Mouse (Mus musculus) kidney, postnatal 0 days (tissue): ENCODE results near the gene Olfr631. TPM values are rescaled to one million over a fixed set of nuclear protein-coding genes. Genes with fewer than 3 reads are reported as not detected.
A peak's percentile ranks its signal among the peaks of the same experiment; 100 is the strongest.

Source experiments
- ATAC-seq: fragments of 200-750 bp; cut with Nextera tagmentation; replicated peaks from 2 replicates; pipeline ENCODE4 v1.8.0; 2017; ENCODE audit warnings: low read depth, moderate number of reproducible peaks, moderate TSS enrichment, moderate library complexity; ENCODE audit not compliant: low FRiP score
- DNase-seq: peaks from one replicate; pipeline ENCODE4 v3.0.0-alpha.2; 2016; ENCODE audit warnings: low spot score
- H3K27ac ChIP-seq: fragments of 300-500 bp; sonication (generic); 2 replicates; pipeline ENCODE4 v1.5.1; 2014; ENCODE audit warnings: mild to moderate bottlenecking
- H3K27me3 ChIP-seq: fragments of 300-500 bp; sonication (generic); 2 replicates; pipeline ENCODE4 v1.6.1; 2014; ENCODE audit warnings: low read length, mixed read lengths; ENCODE audit not compliant: insufficient read depth
- H3K36me3 ChIP-seq: fragments of 300-500 bp; sonication (generic); 2 replicates; pipeline ENCODE4 v1.6.1; 2014; ENCODE audit warnings: low read length, mixed read lengths; ENCODE audit not compliant: insufficient read depth
- H3K4me1 ChIP-seq: fragments of 300-500 bp; sonication (generic); replicated peaks from 2 replicates; pipeline ENCODE4 v1.6.1; 2014; ENCODE audit warnings: antibody characterized with exemption, low read length, mixed read lengths; ENCODE audit not compliant: insufficient read depth
- H3K4me2 ChIP-seq: fragments of 300-500 bp; sonication (generic); 2 replicates; pipeline ENCODE4 v1.6.1; 2014; ENCODE audit warnings: mild to moderate bottlenecking, low read length, moderate library complexity, mixed read lengths
- H3K4me3 ChIP-seq: fragments of 300-500 bp; sonication (generic); replicated peaks from 2 replicates; pipeline ENCODE4 v1.5.1; 2014; ENCODE audit warnings: low read depth, low read length
- H3K9ac ChIP-seq: fragments of 300-500 bp; sonication (generic); 2 replicates; pipeline ENCODE4 v1.6.1; 2014; ENCODE audit warnings: low read depth, low read length
- H3K9me3 ChIP-seq: fragments of 300-500 bp; sonication (generic); replicated peaks from 2 replicates; pipeline ENCODE4 v1.6.1; 2016; ENCODE audit warnings: low read length, inconsistent platforms, mixed read lengths
- CTCF ChIP-seq: IDR thresholded peaks from 2 replicates; pipeline ENCODE4 v1.5.1; 2016; ENCODE audit warnings: antibody characterized with exemption, low read depth, mild to moderate bottlenecking, moderate library complexity
- WGBS: fragments of 180-500 bp; shearing (Covaris S2); extraction: QIAGEN DNeasy Blood & Tissue Kit; methylation state at CpG from one replicate; pipeline ENCODE4 v1.1.7; 2014; 5-methylcytosine and 5-hydroxymethylcytosine counted together
- polyA plus RNA-seq: library from polyadenylated mRNA; unstranded; fragments of >200 nt; fragmentation: Nextera tagmentation; extraction: Ambion mirVana; gene quantifications from 2 replicates; pipeline ENCODE4 v1.2.1, GENCODE M21; 2015

Olfr631 gene
- polyA plus RNA-seq, result not detected in 2 replicates

- Histone ChIP-seq H3K9ac (no peak within 1 kb of the TSS), H3K27me3 (no peaks in the 10 kb centered on the region), H3K27ac (no peak within 1 kb of the TSS), H3K4me1 (no peaks in the 10 kb centered on the region), H3K4me2 (no peak within 1 kb of the TSS), H3K4me3 (no peak within 1 kb of the TSS), H3K36me3 (no peaks in the 10 kb centered on the region), H3K9me3 (no peaks in the 10 kb centered on the region)
- DNase-seq (no peak), ATAC-seq (no peak)
- no peak for TF ChIP-seq CTCF
These were observed at the start of gene Olfr631 for GRCm38 (mm10) chr7:103928525-103928924. Gene Olfr631 (plus strand): TSS chr7:103928825.

- Histone ChIP-seq H3K27me3 (no peaks in the 10 kb centered on the region), H3K36me3 (no peaks in the 10 kb centered on the region), H3K9me3 (no peaks in the 10 kb centered on the region), H3K4me2 (no peak within 1 kb of the TSS), H3K27ac (no peak within 1 kb of the TSS), H3K4me1 (no peaks in the 10 kb centered on the region), H3K4me3 (no peak within 1 kb of the TSS), H3K9ac (no peak within 1 kb of the TSS)
- no peak for DNase-seq
- no peak for TF ChIP-seq CTCF
- no peak for ATAC-seq
These were observed 42.5 kb upstream of the Olfr631 start, which contains the start of gene Olfr66 for GRCm38 (mm10) chr7:103886152-103886551. Gene Olfr66 (minus strand): TSS chr7:103886252.

GRCm38 (mm10) chr7:103894385-103894784, 34.2 kb upstream of the Olfr631 start, which contains the start of gene Olfr64:
Gene Olfr64 (minus strand): TSS chr7:103894485.
- no peak for DNase-seq

GRCm38 (mm10) chr7:103903187-103903586, 25.4 kb upstream of the Olfr631 start, which contains the start of gene Olfr65:
Gene Olfr65 (plus strand): TSS chr7:103903487.
- Histone ChIP-seq H3K4me1 (no peaks in the 10 kb centered on the region), H3K4me2 (no peak within 1 kb of the TSS), H3K9me3 (no peaks in the 10 kb centered on the region), H3K36me3 (no peaks in the 10 kb centered on the region), H3K27me3 (no peaks in the 10 kb centered on the region), H3K27ac (no peak within 1 kb of the TSS), H3K9ac (no peak within 1 kb of the TSS), H3K4me3 (no peak within 1 kb of the TSS)
- no peak for TF ChIP-seq CTCF
- WGBS, result 52% methylated on average over 2 of the region's 2 CpGs
- DNase-seq, result no peak
- no peak for ATAC-seq

More at GRCm38 (mm10) chr7:103894385-103894784, 34.2 kb upstream of the Olfr631 start, which contains the start of gene Olfr64:
- no peak for TF ChIP-seq CTCF
- no peak within 1 kb of the TSS for H3K4me2 ChIP-seq
- no peaks in the 10 kb centered on the region for H3K36me3 ChIP-seq
- 70% methylated on average over 1 of the region's 1 CpGs for WGBS
- H3K9ac ChIP-seq, result no peak within 1 kb of the TSS
- H3K27ac ChIP-seq, result no peak within 1 kb of the TSS
- H3K27me3 ChIP-seq, result no peaks in the 10 kb centered on the region
- no peaks in the 10 kb centered on the region for H3K9me3 ChIP-seq
- no peaks in the 10 kb centered on the region for H3K4me1 ChIP-seq
- ATAC-seq, result no peak
- no peak within 1 kb of the TSS for H3K4me3 ChIP-seq

- no peak overlapping the region for H3K4me3 ChIP-seq
- DNase-seq, result peak; percentile 15
- TF ChIP-seq CTCF, result no peak
- no peaks in the 10 kb centered on the region for H3K9me3 ChIP-seq
- ATAC-seq, result no peak
- H3K4me2 ChIP-seq, result no peak overlapping the region
- no peaks in the 10 kb centered on the region for H3K4me1 ChIP-seq
- H3K36me3 ChIP-seq, result no peaks in the 10 kb centered on the region
- H3K9ac ChIP-seq, result no peak overlapping the region
- no peak overlapping the region for H3K27ac ChIP-seq
- no peaks in the 10 kb centered on the region for H3K27me3 ChIP-seq
- WGBS, result 3% methylated on average over 3 of the region's 3 CpGs
These were observed 18.6 kb upstream of the Olfr631 start for GRCm38 (mm10) chr7:103910047-103910446.

- WGBS, result 41% methylated on average over 8 of the region's 8 CpGs
- no peak overlapping the region for H3K4me3 ChIP-seq
- H3K9me3 ChIP-seq, result no peaks in the 10 kb centered on the region
- H3K27ac ChIP-seq, result no peak overlapping the region
- TF ChIP-seq CTCF, result peak; percentile 58
- no peak overlapping the region for H3K9ac ChIP-seq
- peak; percentile 32 for DNase-seq
- H3K4me2 ChIP-seq, result no peak overlapping the region
- ATAC-seq, result 0 out of 2 replicates have a peak, but pooled peaks have one; percentile 29
- H3K27me3 ChIP-seq, result no peaks in the 10 kb centered on the region
- H3K4me1 ChIP-seq, result no peaks in the 10 kb centered on the region
- no peaks in the 10 kb centered on the region for H3K36me3 ChIP-seq
These were observed 15.6 kb upstream of the Olfr631 start for GRCm38 (mm10) chr7:103912969-103913511.

GRCm38 (mm10) chr7:103915338-103915737, 13.3 kb upstream of the Olfr631 start:
- H3K4me3 ChIP-seq, result no peak overlapping the region
- DNase-seq (no peak), ATAC-seq (no peak)
- H3K36me3 ChIP-seq, result no peaks in the 10 kb centered on the region
- H3K4me1 ChIP-seq, result no peaks in the 10 kb centered on the region
- H3K27ac ChIP-seq, result no peak overlapping the region
- no peaks in the 10 kb centered on the region for H3K9me3 ChIP-seq
- no peak overlapping the region for H3K9ac ChIP-seq
- H3K4me2 ChIP-seq, result no peak overlapping the region
- no peak for TF ChIP-seq CTCF
- no peaks in the 10 kb centered on the region for H3K27me3 ChIP-seq
